Mouse (Mus musculus) neural tube, embryonic 15.5 days (tissue): ENCODE data around the gene Gm47996. TPM values are rescaled to one million over a fixed set of nuclear protein-coding genes. Genes with fewer than 3 reads are reported as not detected.
"Not testable (repeated sequence)": the region's sequence is repeated elsewhere in the genome, so short reads cannot be mapped to it uniquely, and the experiment has no call there.

ENCODE experiments used
- ATAC-seq: fragments of 200-750 bp; cut with Nextera tagmentation; 2 replicates; pipeline ENCODE4 v1.8.0; 2017; ENCODE audit warnings: mild to moderate bottlenecking, moderate TSS enrichment, moderate library complexity; ENCODE audit not compliant: low FRiP score
- H3K27ac ChIP-seq: fragments of 300-500 bp; sonication (generic); replicated peaks from 2 replicates; pipeline ENCODE4 v1.5.1; 2015; ENCODE audit warnings: mild to moderate bottlenecking, inconsistent platforms
- H3K27me3 ChIP-seq: fragments of 300-500 bp; sonication (generic); replicated peaks from 2 replicates; pipeline ENCODE4 v1.6.1; 2015; ENCODE audit warnings: inconsistent platforms
- H3K36me3 ChIP-seq: fragments of 300-500 bp; sonication (generic); 2 replicates; pipeline ENCODE4 v1.6.1; 2015; ENCODE audit warnings: inconsistent platforms
- H3K4me1 ChIP-seq: fragments of 300-500 bp; sonication (generic); 2 replicates; pipeline ENCODE4 v1.6.1; 2015; ENCODE audit warnings: inconsistent platforms
- H3K4me2 ChIP-seq: fragments of 300-500 bp; sonication (generic); 2 replicates; pipeline ENCODE4 v1.6.1; 2015; ENCODE audit warnings: inconsistent platforms, mild to moderate bottlenecking, moderate library complexity
- H3K4me3 ChIP-seq: fragments of 300-500 bp; sonication (generic); replicated peaks from 2 replicates; pipeline ENCODE4 v1.5.1; 2015; ENCODE audit warnings: mild to moderate bottlenecking, inconsistent platforms
- H3K9ac ChIP-seq: fragments of 300-500 bp; sonication (generic); replicated peaks from 2 replicates; pipeline ENCODE4 v1.6.1; 2015; ENCODE audit warnings: mild to moderate bottlenecking, inconsistent platforms
- H3K9me3 ChIP-seq: fragments of 300-500 bp; sonication (generic); replicated peaks from 2 replicates; pipeline ENCODE4 v1.6.1; 2016; ENCODE audit warnings: inconsistent platforms
- WGBS: fragments of 180-500 bp; shearing (Covaris S2); methylation state at CpG from one replicate; pipeline ENCODE4 v1.1.7; 2015; ENCODE audit warnings: mixed read lengths; 5-methylcytosine and 5-hydroxymethylcytosine counted together
- polyA plus RNA-seq: library from polyadenylated mRNA; unstranded; fragments of >200 nt; fragmentation: Nextera tagmentation; extraction: Ambion mirVana; gene quantifications from 2 replicates; pipeline ENCODE4 v1.2.1, GENCODE M21; 2015

The Gm47996 gene
- polyA plus RNA-seq, 1 experiment from 2014 or later: not detected

DNA sequence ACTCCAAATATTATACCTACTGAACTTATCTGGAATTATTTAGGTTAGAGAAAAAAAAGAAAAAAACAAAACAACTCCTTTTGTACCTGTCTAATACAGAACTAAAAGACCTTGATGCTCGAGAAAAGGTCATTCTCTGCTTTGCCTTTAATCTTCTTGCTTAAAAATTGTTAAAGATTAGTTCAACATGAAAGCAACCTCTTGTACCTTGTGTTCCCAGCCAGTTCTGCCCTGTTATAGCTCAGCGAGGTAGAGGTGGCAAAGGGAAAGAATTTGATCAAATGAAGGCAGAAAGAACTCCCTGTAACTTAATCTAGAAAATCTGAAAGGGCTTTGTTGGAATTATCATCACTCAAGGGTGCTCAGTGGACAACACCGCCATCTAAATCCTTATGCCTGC is 23.7 kb upstream of the Gm47996 start:
- H3K36me3 ChIP-seq, H3K4me2 ChIP-seq, H3K4me3 ChIP-seq, H3K9ac ChIP-seq, H3K4me1 ChIP-seq, H3K27ac ChIP-seq, H3K27me3 ChIP-seq, H3K9me3 ChIP-seq, ATAC-seq: not testable (repeated sequence)
- WGBS: 87% methylated on average over 3 of the region's 3 CpGs

DNA sequence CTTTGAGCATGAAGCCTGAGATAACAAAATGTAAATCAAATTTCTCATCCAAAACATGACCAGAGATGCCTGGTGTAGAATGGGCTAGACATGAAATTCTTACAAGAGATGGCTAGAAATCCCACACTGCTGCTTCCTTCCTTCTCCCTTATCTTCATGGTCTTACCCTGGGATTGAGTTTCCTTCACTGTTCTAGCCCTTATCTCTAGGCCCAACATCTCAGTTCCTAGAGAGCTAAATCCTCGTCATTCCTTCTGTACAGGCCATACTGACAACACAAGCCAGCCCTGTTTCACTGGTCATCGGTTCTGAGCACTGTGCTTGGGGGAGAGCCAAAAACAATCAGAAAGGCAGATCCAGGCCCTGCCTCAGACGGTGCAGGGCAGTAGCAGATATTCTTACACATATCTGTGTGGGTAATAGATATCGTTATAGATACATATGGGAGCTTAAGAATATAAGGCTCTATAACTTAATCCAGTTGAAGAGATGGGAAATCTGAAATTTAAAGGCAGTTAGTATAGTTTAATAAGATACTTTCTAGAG is 23.0 kb upstream of the Gm47996 start:
- H3K27me3 ChIP-seq, H3K9me3 ChIP-seq, H3K27ac ChIP-seq, H3K36me3 ChIP-seq, H3K9ac ChIP-seq, ATAC-seq, H3K4me1 ChIP-seq, H3K4me2 ChIP-seq, H3K4me3 ChIP-seq: not testable (repeated sequence)
- 84% methylated on average over 4 of the region's 4 CpGs for WGBS

DNA sequence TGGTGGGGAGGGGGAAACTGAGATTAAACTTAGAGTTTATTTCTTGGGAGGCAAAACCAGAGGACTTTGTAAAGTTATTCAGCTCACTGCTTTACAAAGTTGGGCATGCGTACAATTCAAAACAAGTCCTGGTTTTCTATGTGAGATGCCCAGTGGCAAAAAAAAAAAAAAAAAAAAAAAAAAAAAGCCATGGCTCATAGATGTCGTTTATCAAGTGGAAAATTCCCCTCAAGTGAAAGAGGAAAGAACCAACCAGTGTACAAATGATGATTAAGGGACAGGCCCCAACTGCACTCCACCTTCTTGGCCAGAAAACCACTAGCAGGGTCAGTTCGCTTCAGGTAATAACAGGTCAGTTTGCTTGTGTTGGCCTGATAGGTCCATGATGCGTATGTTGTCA is 21.5 kb upstream of the Gm47996 start:
- H3K27me3 ChIP-seq: no peaks in the 10 kb centered on the region
- 91% methylated on average over 4 of the region's 4 CpGs for WGBS
- no peak overlapping the region for H3K27ac ChIP-seq
- no peaks in the 10 kb centered on the region for H3K9me3 ChIP-seq
- H3K4me1 ChIP-seq: no peaks in the 10 kb centered on the region
- no peak overlapping the region for H3K4me3 ChIP-seq
- no peak overlapping the region for H3K9ac ChIP-seq
- ATAC-seq: no peak
- no peaks in the 10 kb centered on the region for H3K36me3 ChIP-seq
- no peak overlapping the region for H3K4me2 ChIP-seq

GRCm38 (mm10) chr1:151192075-151192474 is 17.9 kb upstream of the Gm47996 start, which contains the start of gene Gm8947:
TSS of gene Gm8947 (plus strand) at chr1:151192376.
- H3K4me3 ChIP-seq, H3K27me3 ChIP-seq: not testable (repeated sequence)
- no CpG with 5 or more reads among the region's 7 CpGs for WGBS

DNA sequence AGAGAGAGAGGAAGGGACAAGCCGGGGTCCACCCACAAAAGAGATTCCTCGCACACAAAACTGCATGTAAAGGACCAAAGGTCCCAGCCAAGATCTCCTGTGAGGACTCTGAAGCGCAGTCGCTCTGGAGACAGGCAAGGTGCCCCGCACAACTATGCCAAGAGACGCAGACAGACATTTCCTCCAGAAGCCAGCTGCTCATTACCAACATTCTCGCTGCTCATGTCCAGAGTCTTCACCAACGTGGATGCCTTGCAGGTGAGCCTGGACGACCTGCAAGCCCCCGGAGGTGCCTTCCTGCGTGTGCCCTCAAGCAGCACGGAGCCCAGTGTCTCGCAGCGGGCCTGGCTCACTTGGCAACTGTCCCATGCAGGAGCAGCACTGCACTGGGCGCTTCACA is 17.2 kb upstream of the Gm47996 start:
- H3K27ac ChIP-seq, H3K9ac ChIP-seq, H3K9me3 ChIP-seq, H3K4me3 ChIP-seq, ATAC-seq, H3K27me3 ChIP-seq, H3K36me3 ChIP-seq, H3K4me2 ChIP-seq, H3K4me1 ChIP-seq: not testable (repeated sequence)
- WGBS: 94% methylated on average over 15 of the region's 15 CpGs

More at GRCm38 (mm10) chr1:151192075-151192474, 17.9 kb upstream of the Gm47996 start, which contains the start of gene Gm8947:
- not testable (repeated sequence) for H3K4me2 ChIP-seq, H3K36me3 ChIP-seq, H3K27ac ChIP-seq, H3K9me3 ChIP-seq, H3K9ac ChIP-seq, ATAC-seq, H3K4me1 ChIP-seq

DNA sequence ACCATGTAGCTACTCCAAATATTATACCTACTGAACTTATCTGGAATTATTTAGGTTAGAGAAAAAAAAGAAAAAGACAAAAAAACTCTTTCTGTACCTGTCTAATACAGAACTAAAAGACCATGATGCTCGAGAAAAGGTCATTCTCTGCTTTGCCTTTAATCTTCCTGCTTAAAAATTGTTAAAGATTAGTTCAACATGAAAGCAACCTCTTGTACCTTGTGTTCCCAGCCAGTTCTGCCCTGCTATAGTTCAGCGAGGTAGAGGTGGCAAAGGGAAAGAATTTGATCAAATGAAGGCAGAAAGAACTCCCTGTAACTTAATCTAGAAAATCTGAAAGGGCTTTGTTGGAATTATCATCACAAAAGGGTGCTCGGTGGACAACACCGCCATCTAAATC is 13.9 kb upstream of the Gm47996 start:
- not testable (repeated sequence) for H3K4me1 ChIP-seq, H3K36me3 ChIP-seq, H3K27me3 ChIP-seq, H3K27ac ChIP-seq, ATAC-seq, H3K4me3 ChIP-seq, H3K9ac ChIP-seq, H3K9me3 ChIP-seq, H3K4me2 ChIP-seq
- WGBS: 72% methylated on average over 4 of the region's 4 CpGs

DNA sequence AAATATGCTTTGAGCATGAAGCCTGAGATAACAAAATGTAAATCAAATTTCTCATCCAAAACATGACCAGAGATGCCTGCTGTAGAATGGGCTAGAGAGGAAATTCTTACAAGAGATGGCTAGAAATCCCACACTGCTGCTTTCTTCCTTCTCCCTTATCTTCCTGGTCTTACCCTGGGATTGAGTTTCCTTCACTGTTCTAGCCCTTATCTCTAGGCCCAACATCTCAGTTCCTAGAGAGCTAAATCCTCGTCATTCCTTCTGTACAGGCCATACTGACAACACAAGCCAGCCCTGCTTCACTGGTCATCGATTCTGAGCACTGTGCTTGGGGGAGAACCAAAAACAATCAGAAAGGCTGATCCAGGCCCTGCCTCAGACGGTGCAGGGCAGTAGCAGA is 13.2 kb upstream of the Gm47996 start:
- H3K36me3 ChIP-seq, H3K4me3 ChIP-seq, H3K4me2 ChIP-seq, H3K27ac ChIP-seq, H3K27me3 ChIP-seq, H3K9me3 ChIP-seq, H3K4me1 ChIP-seq, H3K9ac ChIP-seq, ATAC-seq: not testable (repeated sequence)
- WGBS: 87% methylated on average over 3 of the region's 3 CpGs

DNA sequence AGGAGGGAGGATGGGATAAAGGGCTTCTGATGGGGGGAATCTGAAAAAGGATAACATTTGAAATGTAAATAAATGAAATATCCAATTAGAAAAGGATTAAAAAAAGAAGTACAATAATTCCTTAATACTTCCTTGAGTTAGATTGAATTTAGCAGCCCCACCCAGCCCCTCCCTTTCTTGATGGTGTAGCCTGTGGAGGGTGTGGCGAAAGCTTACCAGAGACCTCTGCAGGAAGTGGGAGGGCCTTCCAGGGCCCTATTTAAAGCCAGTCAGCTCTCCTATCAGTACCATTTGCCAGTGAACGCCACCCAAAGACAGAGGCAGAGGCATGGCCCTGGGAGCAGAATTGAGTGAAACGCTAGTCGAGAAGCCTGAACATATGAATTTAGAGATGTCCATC is 11.8 kb upstream of the Gm47996 start, which contains the start of gene Gm47995:
TSS of gene Gm47995 (plus strand) at position 329 of the 400 bp plus-strand sequence.
- not testable (repeated sequence) for H3K27ac ChIP-seq, H3K9me3 ChIP-seq, H3K4me3 ChIP-seq, H3K36me3 ChIP-seq, ATAC-seq, H3K4me2 ChIP-seq, H3K9ac ChIP-seq, H3K27me3 ChIP-seq, H3K4me1 ChIP-seq
- WGBS: 97% methylated on average over 2 of the region's 4 CpGs

- not testable (repeated sequence) for H3K4me3 ChIP-seq, H3K36me3 ChIP-seq, H3K27ac ChIP-seq, ATAC-seq, H3K4me1 ChIP-seq, H3K9me3 ChIP-seq, H3K9ac ChIP-seq, H3K27me3 ChIP-seq, H3K4me2 ChIP-seq
These were observed 9.3 kb upstream of the Gm47996 start for GRCm38 (mm10) chr1:151200620-151201019.

DNA sequence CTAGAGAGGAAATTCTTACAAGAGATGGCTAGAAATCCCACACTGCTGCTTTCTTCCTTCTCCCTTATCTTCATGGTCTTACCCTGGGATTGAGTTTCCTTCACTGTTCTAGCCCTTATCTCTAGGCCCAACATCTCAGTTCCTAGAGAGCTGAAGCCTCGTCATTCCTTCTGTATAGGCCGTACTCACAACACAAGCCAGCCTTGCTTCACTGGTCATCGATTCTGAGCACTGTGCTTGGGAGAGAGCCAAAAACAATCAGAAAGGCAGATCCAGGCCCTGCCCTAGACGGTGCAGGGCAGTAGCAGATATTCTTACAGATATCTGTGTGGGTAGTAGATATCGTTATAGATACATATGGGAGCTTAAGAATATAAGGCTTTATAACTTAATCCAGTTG is 7.2 kb upstream of the Gm47996 start:
- H3K9ac ChIP-seq, H3K4me2 ChIP-seq, H3K4me1 ChIP-seq, H3K9me3 ChIP-seq, H3K27me3 ChIP-seq, ATAC-seq, H3K36me3 ChIP-seq, H3K4me3 ChIP-seq, H3K27ac ChIP-seq: not testable (repeated sequence)
- WGBS: 72% methylated on average over 3 of the region's 5 CpGs

- ATAC-seq: not testable (repeated sequence)
- WGBS: no CpG with 5 or more reads among the region's 6 CpGs
These were observed 6.1 kb upstream of the Gm47996 start, which contains the start of gene 3110040M04Rik for GRCm38 (mm10) chr1:151203818-151204217. TSS of gene 3110040M04Rik (plus strand) at chr1:151204121.

GRCm38 (mm10) chr1:151208493-151208892 is 1.4 kb upstream of the Gm47996 start:
- H3K27ac ChIP-seq, H3K9ac ChIP-seq, ATAC-seq, H3K36me3 ChIP-seq, H3K9me3 ChIP-seq, H3K4me3 ChIP-seq, H3K27me3 ChIP-seq, H3K4me1 ChIP-seq, H3K4me2 ChIP-seq: not testable (repeated sequence)
- WGBS: 83% methylated on average over 3 of the region's 5 CpGs

More at GRCm38 (mm10) chr1:151203818-151204217, 6.1 kb upstream of the Gm47996 start, which contains the start of gene 3110040M04Rik:
- H3K9ac ChIP-seq, H3K4me3 ChIP-seq, H3K4me2 ChIP-seq, H3K27me3 ChIP-seq, H3K27ac ChIP-seq, H3K36me3 ChIP-seq, H3K9me3 ChIP-seq, H3K4me1 ChIP-seq: not testable (repeated sequence)

DNA sequence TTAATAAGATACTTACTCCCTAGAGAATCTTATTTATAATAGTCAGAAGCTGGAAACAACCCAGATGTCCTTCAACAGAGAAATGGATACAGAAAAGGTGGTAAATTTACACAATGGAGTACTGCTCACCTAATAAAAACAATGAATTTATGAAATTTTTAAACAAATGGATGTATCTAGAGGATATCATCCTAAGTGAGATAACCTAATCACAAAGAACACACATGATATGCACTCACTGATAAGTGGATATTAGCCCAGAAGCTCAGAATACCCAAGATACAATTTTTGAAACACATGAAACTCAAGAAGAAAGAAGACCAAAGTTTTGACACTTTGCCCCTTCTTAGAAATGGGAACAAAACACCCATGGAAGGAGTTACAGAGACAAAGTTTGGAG is 987 bp upstream of the Gm47996 start:
- H3K36me3 ChIP-seq: not testable (repeated sequence)

More for the DNA sequence above, 987 bp upstream of the Gm47996 start:
- H3K27ac ChIP-seq, ATAC-seq, H3K4me3 ChIP-seq, H3K4me2 ChIP-seq, H3K9me3 ChIP-seq, H3K9ac ChIP-seq, H3K4me1 ChIP-seq, H3K27me3 ChIP-seq: not testable (repeated sequence)
